Mouse (Mus musculus) layer of hippocampus, adult 9-10 months (tissue): Measurements from ENCODE around the gene Gm49380.

Experiments used
- DNase-seq: peaks from one replicate; pipeline ENCODE4 v3.0.0; 2022; ENCODE audit warnings: low spot score

Gm49380 gene

DNA sequence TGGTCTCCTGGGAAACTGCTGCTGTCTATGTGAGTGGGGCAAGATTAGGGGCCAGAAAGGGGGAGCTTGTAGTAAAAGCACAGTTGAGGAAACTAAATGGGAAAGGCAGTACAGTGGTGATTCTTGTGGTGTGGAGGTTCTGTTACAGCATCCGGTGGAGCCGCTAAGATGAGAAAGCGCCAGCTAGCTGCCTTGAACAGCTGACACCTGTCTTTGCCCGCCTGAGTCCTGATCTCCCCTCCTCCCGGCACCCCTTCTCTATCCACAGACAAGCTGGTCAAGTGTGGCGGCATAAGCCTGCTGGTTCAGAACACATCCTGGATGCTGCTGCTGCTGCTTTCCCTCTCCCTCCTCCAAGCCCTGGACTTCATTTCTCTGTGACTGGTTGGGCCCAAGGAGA, 66.2 kb downstream of the Gm49380 start:
- DNase-seq: no peak

- no peak for DNase-seq
These were observed 66.9 kb downstream of the Gm49380 start for GRCm38 (mm10) chr9:44046426-44046825.

DNA sequence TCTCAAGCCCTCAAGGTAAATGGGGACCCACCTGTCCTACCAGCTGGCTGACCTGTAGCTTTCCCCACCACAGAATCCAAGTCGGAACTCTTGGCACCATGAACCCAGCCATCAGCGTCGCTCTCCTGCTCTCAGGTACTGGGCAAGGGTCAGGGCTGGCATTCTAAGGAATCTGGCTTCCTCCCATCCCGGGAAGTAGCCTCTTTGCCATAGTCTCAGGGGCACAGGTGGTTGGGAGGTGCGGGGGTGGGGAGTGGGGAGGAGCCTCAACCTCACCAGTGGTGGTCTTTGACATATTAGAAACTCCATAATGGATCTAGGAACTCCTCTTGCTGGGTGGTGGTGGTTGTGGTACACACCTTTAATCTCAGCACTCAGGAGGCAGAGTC, 67.4 kb downstream of the Gm49380 start:
- DNase-seq: no peak

GRCm38 (mm10) chr9:44045158-44045883, 68.0 kb downstream of the Gm49380 start:
- peak; percentile 100 for DNase-seq

- peak; percentile 100 for DNase-seq
These were observed 68.7 kb downstream of the Gm49380 start for GRCm38 (mm10) chr9:44044426-44045157.

- DNase-seq: peak; percentile 100
These were observed 69.4 kb downstream of the Gm49380 start for GRCm38 (mm10) chr9:44043708-44044425.

GRCm38 (mm10) chr9:44042836-44043707, 70.2 kb downstream of the Gm49380 start, which contains the start of gene Thy1:
Thy1 (plus strand) TSS chr9:44043384.
- DNase-seq: peak; percentile 100

DNA sequence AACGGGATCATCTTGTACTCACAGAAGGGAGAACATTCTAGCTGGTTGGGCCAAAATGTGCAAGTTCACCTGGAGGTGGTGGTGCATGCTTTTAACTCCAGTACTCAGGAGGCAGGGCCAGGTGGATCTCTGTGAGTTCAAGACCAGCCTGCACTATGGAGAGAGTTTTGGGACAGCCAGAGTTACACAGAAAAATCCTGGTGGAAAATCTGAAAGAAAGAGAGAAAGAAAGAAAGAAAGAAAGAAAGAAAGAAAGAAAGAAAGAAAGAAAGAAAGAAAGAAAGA, 71.0 kb downstream of the Gm49380 start:
- DNase-seq: no peak

- DNase-seq: peak; percentile 100
These were observed 71.5 kb downstream of the Gm49380 start for GRCm38 (mm10) chr9:44041511-44042395.

- DNase-seq: no peak
These were observed 76.2 kb downstream of the Gm49380 start for GRCm38 (mm10) chr9:44037106-44037505.

GRCm38 (mm10) chr9:44033957-44034727, 79.2 kb downstream of the Gm49380 start:
- DNase-seq: no peak

DNA sequence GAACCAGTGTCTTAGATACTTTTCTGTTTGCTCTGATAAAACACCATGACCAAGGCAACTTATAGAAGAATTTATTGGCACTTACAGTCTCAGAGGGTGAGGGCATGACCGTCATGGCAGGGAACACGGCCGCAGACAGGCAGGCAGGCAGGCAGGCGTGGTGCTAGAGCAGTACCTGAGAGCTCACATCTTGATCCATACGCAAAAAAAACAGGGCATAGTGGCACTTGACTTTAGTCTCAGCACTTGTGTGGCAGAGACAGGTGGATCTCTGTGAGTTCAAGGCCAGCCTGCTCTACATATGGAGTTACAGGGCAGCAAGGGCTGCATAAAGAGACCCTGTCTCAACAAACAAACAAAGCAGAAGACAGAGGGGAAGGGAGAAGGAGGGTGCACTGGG, 80.0 kb downstream of the Gm49380 start:
- DNase-seq: no peak

GRCm38 (mm10) chr9:44031946-44032345, 81.4 kb downstream of the Gm49380 start:
- no peak for DNase-seq

- no peak for DNase-seq
These were observed 82.2 kb downstream of the Gm49380 start for GRCm38 (mm10) chr9:44031079-44031478.

- no peak for DNase-seq
These were observed 82.7 kb downstream of the Gm49380 start for GRCm38 (mm10) chr9:44030646-44031045.

DNA sequence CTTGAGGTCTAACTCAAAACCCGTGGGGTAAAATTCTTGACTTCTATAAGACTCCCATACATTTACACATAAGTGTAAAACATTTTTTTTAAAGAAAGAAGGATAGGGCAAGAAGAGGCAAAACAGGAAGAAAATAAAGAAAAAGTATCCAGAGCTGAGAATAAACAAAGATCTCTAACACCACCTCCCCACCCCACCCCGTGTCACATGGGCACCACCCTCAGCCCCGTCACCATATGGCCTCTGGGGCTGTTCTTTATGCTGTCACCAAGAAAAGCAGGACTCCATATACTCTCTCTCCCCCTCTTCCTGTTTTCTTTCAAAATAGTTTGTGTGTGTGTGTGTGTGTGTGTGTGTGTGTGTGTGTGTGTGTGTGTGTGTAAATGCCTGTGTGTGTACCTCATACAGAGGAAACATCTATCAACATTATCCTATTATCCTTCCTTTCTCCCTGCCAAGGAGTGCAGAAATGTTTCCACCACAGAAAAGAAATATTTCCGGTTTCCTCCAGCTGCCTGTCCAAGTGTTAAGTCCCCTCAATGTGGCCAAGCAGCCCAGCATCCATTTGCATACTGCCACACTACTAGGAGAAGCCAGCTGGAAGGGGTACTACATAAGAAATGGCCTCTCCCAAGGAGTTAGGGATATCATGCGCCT, 83.6 kb downstream of the Gm49380 start:
- DNase-seq: no peak

GRCm38 (mm10) chr9:44024096-44024495, 89.2 kb downstream of the Gm49380 start:
- DNase-seq: no peak

- DNase-seq: no peak
These were observed 91.0 kb downstream of the Gm49380 start for GRCm38 (mm10) chr9:44022100-44022847.

GRCm38 (mm10) chr9:44020001-44020400, 93.3 kb downstream of the Gm49380 start:
- no peak for DNase-seq
